Mouse (Mus musculus) G1E (cell line): ENCODE measurements at regions not wholly inside any gene's neighbourhood (a gene's known extent, or its start where the extent isn't known, plus 50 kb on each side); places are given as distances from the start of the nearest gene placed in this dataset.

ENCODE experiments used
- CTCF ChIP-seq: IDR thresholded peaks from 2 replicates; pipeline ENCODE4 v1.5.1; 2012; ENCODE audit warnings: low read depth, low read length, inconsistent platforms, mixed read lengths
- TAL1 ChIP-seq: conservative IDR thresholded peaks from 2 replicates; pipeline ENCODE4 v1.6.1; 2012; ENCODE audit warnings: low read depth, low read length, inconsistent platforms, mixed read lengths

- TF ChIP-seq TAL1 (no peak), CTCF (no peak)
Observed at GRCm38 (mm10) chr4:105952406-105952805, 162.7 kb downstream of the Gm12728 start.
